Mouse (Mus musculus) olfactory bulb, adult 2 months (tissue): ENCODE results near the gene Tas2r144.

Experiments
- CTCF ChIP-seq: fragments of 200-500 bp; IDR thresholded peaks from 2 replicates; pipeline ENCODE4 v1.5.1; 2012; ENCODE audit warnings: low read depth, mild to moderate bottlenecking, low read length, moderate library complexity; ENCODE audit not compliant: insufficient read depth
- POLR2A ChIP-seq: fragments of 200-500 bp; IDR thresholded peaks from 2 replicates; pipeline ENCODE4 v1.6.1; 2012; ENCODE audit warnings: mild to moderate bottlenecking, low read depth, low read length, moderate library complexity; ENCODE audit not compliant: insufficient read depth

GRCm38 (mm10) chr6:42199498-42199897 lies 15.6 kb upstream of the Tas2r144 start:
- TF ChIP-seq CTCF: no peak
- no peak for TF ChIP-seq POLR2A
